Mouse (Mus musculus) cortical plate, adult 2 months (tissue): ENCODE results near the gene Trim41.

Experiments used
- CTCF ChIP-seq: fragments of 200-500 bp; IDR thresholded peaks from 2 replicates; pipeline ENCODE4 v1.5.1; 2011; ENCODE audit warnings: mild to moderate bottlenecking, control low read depth, low read length; ENCODE audit not compliant: insufficient read depth; ENCODE audit errors: extremely low read depth
- POLR2A ChIP-seq: fragments of 200-500 bp; IDR thresholded peaks from 2 replicates; pipeline ENCODE4 v1.6.1; 2011; ENCODE audit warnings: mild to moderate bottlenecking, low read length, control low read depth; ENCODE audit not compliant: insufficient read depth; ENCODE audit errors: extremely low read depth

GRCm38 (mm10) chr11:48823536-48823972, 6.4 kb upstream of the Trim41 start:
- no peak for TF ChIP-seq POLR2A
- no peak for TF ChIP-seq CTCF
